Comparison of ENCODE assay signal across 11 mouse cellular contexts in genomic region chr5:21257806-21258205, GRCm38 (mm10).
DNase-seq lines count a peak whose midpoint lies in the region; ATAC-seq and TF ChIP-seq lines count a peak whose summit lies in the region.
"Had no signal": no experiment of that assay in that cellular context is flagged by ENCODE, and none has a peak within 500 bp of the region (broad histone marks: within the 10 kb centered on the region; RNA-seq: fewer than 3 reads in every experiment).

No protein-coding gene starts in this region.

- no peaks in the 10 kb centered on the region for H3K27me3 ChIP-seq in embryonic facial prominence, embryonic 11.5 days (ENCODE audit: control insufficient read depth, insufficient read depth, low read length)
- H3K27me3 ChIP-seq in embryonic facial prominence, embryonic 10.5 days (replicated peaks; ENCODE audit: low read depth, poor library complexity, severe bottlenecking), result no peaks in the 10 kb centered on the region
- H3K27me3 ChIP-seq in lung, embryonic 14.5 days (ENCODE audit: insufficient read depth, low read length), result no peaks in the 10 kb centered on the region
- H3K27me3 ChIP-seq in small intestine, adult 2 months (ENCODE audit: control insufficient read depth, insufficient read depth, low read length), result no peaks in the 10 kb centered on the region
- H3K27me3 ChIP-seq: neural tube, embryonic 13.5 days had no signal

- H3K4me1 ChIP-seq in embryonic facial prominence, embryonic 11.5 days (ENCODE audit: control insufficient read depth, insufficient read depth, low read length), result no peaks in the 10 kb centered on the region
- peaks cover 27% of the 10 kb centered on the region for H3K4me1 ChIP-seq in embryonic facial prominence, embryonic 10.5 days
- no peaks in the 10 kb centered on the region for H3K4me1 ChIP-seq in lung, embryonic 14.5 days (ENCODE audit: insufficient read depth)
- 0 out of 2 replicates have a peak, but pooled peaks cover 2% of the 10 kb centered on the region for H3K4me1 ChIP-seq in small intestine, adult 2 months (ENCODE audit: control insufficient read depth, insufficient read depth, insufficient read length, low read length)

- 63% methylated on average over 6 of the region's 6 CpGs for WGBS in embryonic facial prominence, embryonic 11.5 days
- WGBS in embryonic facial prominence, embryonic 10.5 days, result 64% methylated on average over 6 of the region's 6 CpGs
- WGBS in lung, embryonic 14.5 days, result 69% methylated on average over 6 of the region's 6 CpGs
- WGBS in small intestine, adult 2 months, result 55% methylated on average over 6 of the region's 6 CpGs

- H3K27ac ChIP-seq in embryonic facial prominence, embryonic 11.5 days (replicated peaks; ENCODE audit: low read depth, low read length), result no peak overlapping the region
- no peak overlapping the region for H3K27ac ChIP-seq in embryonic facial prominence, embryonic 10.5 days (replicated peaks)
- no peak overlapping the region for H3K27ac ChIP-seq in lung, embryonic 14.5 days (ENCODE audit: low read depth)
- H3K27ac ChIP-seq in small intestine, adult 2 months (ENCODE audit: insufficient read depth, low read depth, low read length), result no peak overlapping the region
- H3K27ac ChIP-seq: neural tube, embryonic 13.5 days had no signal

- no peaks in the 10 kb centered on the region for H3K9me3 ChIP-seq in embryonic facial prominence, embryonic 11.5 days (replicated peaks; ENCODE audit: control insufficient read depth, low read length)
- H3K9me3 ChIP-seq in embryonic facial prominence, embryonic 10.5 days, result no peaks in the 10 kb centered on the region
- no peaks in the 10 kb centered on the region for H3K9me3 ChIP-seq in lung, embryonic 14.5 days (ENCODE audit: low read depth, low read length)
- H3K9me3 ChIP-seq: neural tube, embryonic 13.5 days had no signal

- no peak for ATAC-seq in embryonic facial prominence, embryonic 11.5 days (replicated peaks; ENCODE audit: insufficient number of reproducible peaks, low FRiP score, low TSS enrichment, low read depth)
- ATAC-seq in lung, embryonic 14.5 days (ENCODE audit: insufficient read depth), result no peak
- no peak for ATAC-seq in erythroid progenitor cell, adult 5-6 weeks (replicated peaks; ENCODE audit: low FRiP score, poor library complexity, severe bottlenecking)
- ATAC-seq: inflammation-experienced regulatory T-cells, adult 6 months had no signal

- no peak for TF ChIP-seq POLR2A in small intestine, adult 2 months (IDR thresholded peaks at IDR 0.05; ENCODE audit: low read depth, low read length)

- peak; percentile 50 for DNase-seq in embryonic facial prominence, embryonic 11.5 days (ENCODE audit: low spot score)
- no peak for DNase-seq in embryonic facial prominence, embryonic 10.5 days (ENCODE audit: low spot score)
- peak; percentile 41 for DNase-seq in lung, embryonic 14.5 days
- DNase-seq in lung, postnatal 4 days, result no peak
- DNase-seq in ZHBTc4 (ENCODE audit: low read depth, low spot score), result peak; percentile 81
- no peak for DNase-seq in cerebellum, postnatal 25 days

- no peak overlapping the region for H3K9ac ChIP-seq in embryonic facial prominence, embryonic 11.5 days (replicated peaks; ENCODE audit: low read length)
- H3K9ac ChIP-seq in lung, embryonic 14.5 days, result no peak overlapping the region
- H3K9ac ChIP-seq: neural tube, embryonic 13.5 days had no signal

- no peak overlapping the region for H3K4me2 ChIP-seq in embryonic facial prominence, embryonic 11.5 days (ENCODE audit: low read depth, low read length)
- H3K4me2 ChIP-seq in lung, embryonic 14.5 days, result no peak overlapping the region
- H3K4me2 ChIP-seq: neural tube, embryonic 13.5 days had no signal

- peak; percentile 58 for TF ChIP-seq CTCF in lung, embryonic 14.5 days (IDR thresholded peaks at IDR 0.05; ENCODE audit: low read depth)
- TF ChIP-seq CTCF in small intestine, adult 2 months (IDR thresholded peaks at IDR 0.05; ENCODE audit: extremely low read depth, insufficient read length, insufficient replicate concordance, low read depth, low read length), result peak; percentile 31; the same call in 1 of the 2 replicates

- no peaks in the 10 kb centered on the region for H3K36me3 ChIP-seq in embryonic facial prominence, embryonic 11.5 days (replicated peaks; ENCODE audit: control insufficient read depth, insufficient read depth, low read depth, low read length)
- H3K36me3 ChIP-seq in embryonic facial prominence, embryonic 10.5 days (replicated peaks), result no peaks in the 10 kb centered on the region
- H3K36me3 ChIP-seq in lung, embryonic 14.5 days (ENCODE audit: insufficient read depth), result no peaks in the 10 kb centered on the region
- no peaks in the 10 kb centered on the region for H3K36me3 ChIP-seq in small intestine, adult 2 months (ENCODE audit: control insufficient read depth, insufficient read depth, low read length)
- H3K36me3 ChIP-seq: neural tube, embryonic 13.5 days had no signal

- no peak overlapping the region for H3K4me3 ChIP-seq in embryonic facial prominence, embryonic 11.5 days (ENCODE audit: low read depth, low read length)
- no peak overlapping the region for H3K4me3 ChIP-seq in embryonic facial prominence, embryonic 10.5 days
- H3K4me3 ChIP-seq in lung, embryonic 14.5 days (ENCODE audit: low read depth, low read length), result no peak overlapping the region
- no peak overlapping the region for H3K4me3 ChIP-seq in small intestine, adult 2 months (ENCODE audit: low read depth, low read length)
- H3K4me3 ChIP-seq: erythroblast, embryonic 14.5 days; neural tube, embryonic 13.5 days had no signal

Comparison
In these comparisons a context has a peak if more than half of its experiments do, and no peak if none do; other contexts are left out.
1. DNase-seq: peak in embryonic facial prominence, embryonic 11.5 days (single experiment), lung, embryonic 14.5 days (single experiment) and ZHBTc4 (single experiment); none in embryonic facial prominence, embryonic 10.5 days (single experiment), lung, postnatal 4 days (0 of 2) and cerebellum, postnatal 25 days (0 of 2).